Mouse (Mus musculus) cerebellum, adult 2 months (tissue): Measurements from ENCODE around the gene Map3k1.

ENCODE experiments used
- CTCF ChIP-seq: fragments of 200-500 bp; IDR thresholded peaks from 2 replicates; pipeline ENCODE4 v1.5.1; 2011; ENCODE audit warnings: low read depth, mild to moderate bottlenecking, control low read depth, low read length, moderate library complexity, borderline replicate concordance; ENCODE audit not compliant: insufficient read depth
- POLR2A ChIP-seq: fragments of 200-500 bp; IDR thresholded peaks from 2 replicates; pipeline ENCODE4 v1.6.1; 2011; ENCODE audit warnings: low read length, control low read depth, borderline replicate concordance; ENCODE audit not compliant: insufficient read depth

- TF ChIP-seq POLR2A: no peak
- TF ChIP-seq CTCF: no peak
Measured at GRCm38 (mm10) chr13:111821727-111822375, 13.1 kb upstream of the Map3k1 start.
